Mouse (Mus musculus) adrenal gland, adult 10 weeks (tissue): Measurements from ENCODE around the gene Gm14698. TPM values are rescaled to one million over a fixed set of nuclear protein-coding genes. Genes with fewer than 3 reads are reported as not detected.

Source experiments
- polyA plus RNA-seq: library from polyadenylated mRNA; stranded (reverse); fragments of 350-450 nt; fragmentation: Illumina TruSeq; extraction: RNeasy Lipid Tissue Mini Kit (QIAGEN cat#74804); gene quantifications from one replicate; pipeline ENCODE4 v1.2.3, GENCODE M21; 2014; ENCODE audit warnings: low read depth, low replicate concordance

Gm14698 gene
- polyA plus RNA-seq: 1.6 TPM

GRCm38 (mm10) chrX:68821059-68821458 is at the start of gene Gm14698:
Gm14698 (plus strand) TSS chrX:68821093.

Other genes with a start within 250 kb of the Gm14698 start
- 172 TPM for gene Fmr1, start 142.6 kb upstream of the Gm14698 start, polyA plus RNA-seq
- not detected for gene Fmr1nb, start 59.3 kb upstream of the Gm14698 start, polyA plus RNA-seq
- gene Gm6812, start 72.0 kb downstream of the Gm14698 start, polyA plus RNA-seq: not detected